Mouse (Mus musculus) hindbrain, embryonic 15.5 days (tissue): Measurements from ENCODE around the gene Lyz2. TPM values are rescaled to one million over a fixed set of nuclear protein-coding genes. Genes with fewer than 3 reads are reported as not detected.
"Not testable (repeated sequence)": the region's sequence is repeated elsewhere in the genome, so short reads cannot be mapped to it uniquely, and the experiment has no call there.

ENCODE experiments used
- ATAC-seq: fragments of 200-750 bp; cut with Nextera tagmentation; 2 replicates; pipeline ENCODE4 v1.8.0; 2017; ENCODE audit warnings: low read depth, moderate number of reproducible peaks, moderate TSS enrichment; ENCODE audit not compliant: low FRiP score
- H3K27ac ChIP-seq: fragments of 300-500 bp; sonication (generic); replicated peaks from 2 replicates; pipeline ENCODE4 v1.5.1; 2015; ENCODE audit warnings: mild to moderate bottlenecking, inconsistent platforms
- H3K27me3 ChIP-seq: fragments of 300-500 bp; sonication (generic); 2 replicates; pipeline ENCODE4 v1.6.1; 2015; ENCODE audit warnings: control low read depth, inconsistent platforms
- H3K36me3 ChIP-seq: fragments of 300-500 bp; sonication (generic); 2 replicates; pipeline ENCODE4 v1.6.1; 2015; ENCODE audit warnings: control low read depth, inconsistent platforms
- H3K4me1 ChIP-seq: fragments of 300-500 bp; sonication (generic); replicated peaks from 2 replicates; pipeline ENCODE4 v1.6.1; 2015; ENCODE audit warnings: control low read depth, inconsistent platforms
- H3K4me2 ChIP-seq: fragments of 300-500 bp; sonication (generic); 2 replicates; pipeline ENCODE4 v1.6.1; 2015; ENCODE audit warnings: moderate library complexity, mild to moderate bottlenecking, inconsistent platforms
- H3K4me3 ChIP-seq: fragments of 300-500 bp; sonication (generic); 2 replicates; pipeline ENCODE4 v1.5.1; 2015; ENCODE audit warnings: mild to moderate bottlenecking, inconsistent platforms
- H3K9ac ChIP-seq: fragments of 300-500 bp; sonication (generic); 2 replicates; pipeline ENCODE4 v1.6.1; 2015; ENCODE audit warnings: inconsistent platforms
- H3K9me3 ChIP-seq: fragments of 300-500 bp; sonication (generic); 2 replicates; pipeline ENCODE4 v1.6.1; 2016; ENCODE audit warnings: control low read depth, inconsistent platforms
- WGBS: fragments of 180-500 bp; shearing (Covaris S2); methylation state at CpG from one replicate; pipeline ENCODE4 v1.1.7; 2015; 5-methylcytosine and 5-hydroxymethylcytosine counted together
- polyA plus RNA-seq: library from polyadenylated mRNA; unstranded; fragments of >200 nt; fragmentation: Nextera tagmentation; extraction: Ambion mirVana; gene quantifications from 2 replicates; pipeline ENCODE4 v1.2.1, GENCODE M21; 2015

Gene Lyz2
- polyA plus RNA-seq, 1 experiment from 2014 or later, result 28.0 TPM

DNA sequence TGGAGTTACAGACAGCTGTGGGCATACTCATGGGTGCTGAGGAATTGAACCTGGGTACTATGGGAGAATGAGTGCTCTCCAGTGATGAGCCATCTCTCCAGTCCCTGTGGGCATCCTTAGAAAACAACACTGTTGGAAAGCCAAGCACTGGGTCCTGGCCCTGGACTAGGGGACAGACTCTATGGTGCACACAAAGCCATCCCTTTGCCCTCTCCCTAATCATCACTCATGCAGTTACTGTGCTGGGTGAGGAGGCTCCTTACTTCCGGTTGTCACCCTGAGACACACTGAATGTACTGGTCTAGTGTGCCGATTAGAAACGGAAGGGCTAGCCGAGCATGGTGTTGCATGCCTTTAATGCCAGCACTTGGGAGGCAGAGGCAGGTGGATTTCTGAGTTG lies 1.1 kb upstream of the Lyz2 start:
- not testable (repeated sequence) for H3K4me1 ChIP-seq, H3K4me2 ChIP-seq, H3K36me3 ChIP-seq, H3K9ac ChIP-seq, H3K4me3 ChIP-seq, H3K27me3 ChIP-seq, H3K27ac ChIP-seq, H3K9me3 ChIP-seq, ATAC-seq
- 87% methylated on average over 4 of the region's 4 CpGs for WGBS

DNA sequence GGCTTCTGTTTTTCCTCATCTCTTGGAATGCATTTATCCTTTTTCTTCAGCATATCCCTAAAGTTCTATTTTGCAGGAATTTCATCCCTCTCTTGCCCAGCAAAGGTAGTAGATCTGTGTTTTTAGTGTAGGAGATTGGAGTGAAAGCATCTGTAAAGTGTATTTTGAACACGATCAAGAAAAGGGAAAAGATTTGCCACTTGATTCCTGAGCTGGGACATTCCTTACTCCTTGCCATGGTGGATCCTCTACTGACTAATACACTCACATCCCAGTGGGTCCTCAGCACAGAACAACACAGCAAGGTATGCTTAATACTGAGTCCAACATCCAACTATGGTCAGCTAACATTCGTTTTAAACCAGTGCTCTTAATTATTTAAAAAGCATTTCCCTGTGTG lies 430 bp upstream of the Lyz2 start:
- H3K4me3 ChIP-seq, result no peak overlapping the region
- no peaks in the 10 kb centered on the region for H3K9me3 ChIP-seq
- WGBS, result 88% methylated on average over 2 of the region's 2 CpGs
- no peaks in the 10 kb centered on the region for H3K27me3 ChIP-seq
- H3K4me1 ChIP-seq, result no peaks in the 10 kb centered on the region
- H3K27ac ChIP-seq, result no peak overlapping the region
- H3K36me3 ChIP-seq, result no peaks in the 10 kb centered on the region
- no peak overlapping the region for H3K4me2 ChIP-seq
- no peak overlapping the region for H3K9ac ChIP-seq
- no peak for ATAC-seq

DNA sequence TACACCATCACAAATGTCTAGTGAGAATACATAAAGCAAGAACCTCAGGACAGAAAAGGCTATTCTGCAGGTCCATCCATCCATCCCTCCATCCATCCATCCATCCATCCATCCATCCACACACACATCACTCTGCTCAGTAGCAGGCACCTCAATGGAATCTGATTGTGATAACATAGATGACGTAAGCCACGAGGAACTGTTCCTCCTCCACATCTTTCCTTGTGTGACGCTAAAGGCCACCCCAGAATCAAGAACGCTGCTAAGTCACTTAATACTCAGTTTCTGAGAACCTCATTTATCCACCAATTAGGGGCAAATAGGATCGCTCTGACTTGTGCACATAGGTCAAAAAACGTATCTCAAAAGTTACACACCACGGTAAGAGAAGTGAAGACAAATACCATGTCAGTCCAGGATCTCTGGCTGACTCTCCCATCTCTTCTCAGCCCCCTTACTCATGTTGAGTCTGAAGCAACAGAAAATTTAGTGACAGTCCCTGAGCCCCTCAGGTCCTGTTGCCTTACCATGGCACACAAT lies 670 bp downstream of the Lyz2 start:
- no peak overlapping the region for H3K4me2 ChIP-seq
- no peaks in the 10 kb centered on the region for H3K36me3 ChIP-seq
- H3K9me3 ChIP-seq, result no peaks in the 10 kb centered on the region
- no peak overlapping the region for H3K9ac ChIP-seq
- WGBS, result 91% methylated on average over 7 of the region's 7 CpGs
- ATAC-seq, result no peak
- no peak overlapping the region for H3K27ac ChIP-seq
- H3K27me3 ChIP-seq, result no peaks in the 10 kb centered on the region
- H3K4me3 ChIP-seq, result no peak overlapping the region
- no peaks in the 10 kb centered on the region for H3K4me1 ChIP-seq

DNA sequence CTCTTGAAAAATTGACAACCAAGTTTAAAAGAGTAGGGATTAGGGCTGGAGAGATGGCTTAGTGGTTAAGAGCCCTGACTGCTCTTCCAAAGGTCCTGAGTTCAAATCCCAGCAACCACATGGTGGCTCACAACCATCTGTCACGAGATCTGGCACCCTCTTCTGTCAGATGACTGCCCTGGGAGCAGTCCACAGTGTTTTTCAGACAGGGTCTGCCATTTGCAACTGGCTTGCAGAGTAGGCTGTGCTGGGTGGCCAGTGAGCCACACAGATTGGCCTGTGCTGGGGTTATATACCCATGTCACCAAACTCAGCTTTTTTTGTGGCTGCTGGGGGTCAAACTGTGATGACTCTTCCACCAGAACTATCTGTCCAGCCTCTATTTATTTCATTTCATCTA lies 2.1 kb downstream of the Lyz2 start:
- Histone ChIP-seq H3K9me3 (no peaks in the 10 kb centered on the region), H3K27ac (no peak overlapping the region), H3K4me1 (no peaks in the 10 kb centered on the region), H3K4me3 (no peak overlapping the region), H3K9ac (no peak overlapping the region), H3K4me2 (no peak overlapping the region), H3K27me3 (no peaks in the 10 kb centered on the region), H3K36me3 (no peaks in the 10 kb centered on the region)
- no peak for ATAC-seq
- 65% methylated on average over 1 of the region's 1 CpGs for WGBS

DNA sequence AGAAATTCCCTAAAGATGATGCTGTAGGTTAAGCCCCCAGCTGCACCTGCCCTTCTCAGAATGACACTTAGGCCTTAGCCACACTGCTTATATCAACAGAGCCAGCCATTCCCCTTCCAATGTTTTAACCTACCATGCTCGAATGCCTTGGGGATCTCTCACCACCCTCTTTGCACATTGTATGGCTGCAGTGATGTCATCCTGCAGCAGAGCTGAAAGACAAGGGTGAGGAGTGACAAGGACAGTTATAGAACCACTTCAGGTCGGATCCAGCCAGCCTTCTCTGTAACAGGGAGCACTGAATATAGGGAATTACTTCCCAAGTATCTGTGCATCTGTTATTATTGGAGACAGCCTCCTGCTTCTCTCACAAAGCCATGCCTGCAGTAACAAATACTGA lies 3.6 kb downstream of the Lyz2 start:
- not testable (repeated sequence) for H3K9me3 ChIP-seq, ATAC-seq, H3K27ac ChIP-seq, H3K4me2 ChIP-seq, H3K9ac ChIP-seq, H3K36me3 ChIP-seq, H3K4me1 ChIP-seq, H3K27me3 ChIP-seq, H3K4me3 ChIP-seq
- WGBS, result 57% methylated on average over 2 of the region's 2 CpGs

DNA sequence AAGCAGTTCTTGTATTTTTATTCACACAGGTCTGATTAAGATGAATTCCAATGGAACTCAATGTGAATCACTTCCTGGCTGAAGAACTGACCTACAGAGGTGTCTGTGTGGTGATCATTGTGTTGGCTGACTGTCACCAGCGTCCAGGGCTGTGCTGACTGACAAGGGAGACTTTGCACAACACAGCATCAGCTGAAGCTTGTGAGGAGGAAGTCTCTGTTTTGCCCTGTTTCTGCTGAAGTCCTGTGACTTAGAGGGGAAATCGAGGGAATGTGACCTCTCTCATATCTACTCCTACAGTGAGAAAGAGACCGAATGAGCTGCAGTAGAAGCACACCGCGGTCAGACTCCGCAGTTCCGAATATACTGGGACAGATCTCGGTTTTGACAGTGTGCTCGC lies 4.3 kb downstream of the Lyz2 start:
- not testable (repeated sequence) for H3K27me3 ChIP-seq, H3K4me2 ChIP-seq, H3K9ac ChIP-seq, H3K9me3 ChIP-seq, ATAC-seq, H3K4me1 ChIP-seq, H3K27ac ChIP-seq, H3K4me3 ChIP-seq, H3K36me3 ChIP-seq
- WGBS, result 82% methylated on average over 9 of the region's 9 CpGs

DNA sequence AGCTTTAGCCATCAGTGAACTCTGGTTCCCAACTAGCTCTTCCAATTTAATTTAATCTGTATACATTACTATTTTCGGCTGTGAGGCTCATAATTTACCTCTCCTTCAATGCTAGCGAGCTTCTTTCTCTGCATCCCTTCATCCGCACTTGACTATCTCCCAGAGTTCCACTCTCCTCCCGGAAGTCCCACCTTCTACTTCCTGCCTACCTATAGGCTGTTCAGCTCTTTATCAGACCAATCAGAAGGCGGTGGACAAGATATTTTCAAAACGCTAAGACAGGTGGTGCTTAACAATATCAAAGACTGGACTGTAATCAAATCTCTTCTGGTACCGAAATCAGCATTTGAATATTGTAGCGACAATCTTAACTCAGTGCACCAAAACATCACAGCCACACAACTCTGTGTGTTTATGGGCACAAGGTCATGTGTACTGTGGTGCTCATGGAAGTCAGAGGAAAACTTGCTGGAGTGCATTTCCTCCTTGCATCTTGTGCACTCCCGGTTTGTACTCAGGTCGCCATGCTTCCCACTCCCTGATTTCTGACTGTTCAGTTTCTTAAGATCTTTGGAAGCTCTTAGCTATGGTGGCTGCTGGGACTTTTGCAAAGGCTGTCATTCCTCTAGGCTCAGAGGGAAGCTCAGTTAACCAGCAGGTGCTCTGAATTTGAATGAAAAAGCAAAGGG lies 6.3 kb downstream of the Lyz2 start:
- no peaks in the 10 kb centered on the region for H3K36me3 ChIP-seq
- no peak overlapping the region for H3K27ac ChIP-seq
- H3K9me3 ChIP-seq, result no peaks in the 10 kb centered on the region
- H3K4me2 ChIP-seq, result no peak overlapping the region
- H3K27me3 ChIP-seq, result no peaks in the 10 kb centered on the region
- no peaks in the 10 kb centered on the region for H3K4me1 ChIP-seq
- no peak overlapping the region for H3K4me3 ChIP-seq
- no peak for ATAC-seq
- H3K9ac ChIP-seq, result no peak overlapping the region
- 83% methylated on average over 10 of the region's 10 CpGs for WGBS

DNA sequence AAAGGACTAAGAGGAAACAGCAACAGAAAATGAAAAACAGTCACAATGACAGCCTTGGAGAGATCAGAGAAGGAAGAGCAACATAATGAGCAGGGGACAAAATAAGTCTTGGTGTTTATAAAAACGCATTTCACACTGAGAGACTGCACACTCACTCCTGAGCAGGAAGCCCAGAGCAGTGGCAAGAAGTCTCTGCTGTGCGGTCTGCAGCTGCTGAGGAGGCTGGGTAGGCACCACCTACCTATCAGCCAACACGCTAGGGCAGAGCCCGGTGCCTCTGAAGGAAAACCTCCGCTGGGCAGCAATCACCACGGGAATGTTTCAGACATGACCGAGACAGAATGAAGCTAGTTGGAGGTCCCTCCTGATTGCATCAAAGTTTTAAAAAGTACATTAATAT lies 7.5 kb downstream of the Lyz2 start:
- not testable (repeated sequence) for H3K9me3 ChIP-seq, H3K4me3 ChIP-seq, H3K4me1 ChIP-seq, H3K4me2 ChIP-seq, H3K27ac ChIP-seq, H3K36me3 ChIP-seq, H3K9ac ChIP-seq, ATAC-seq, H3K27me3 ChIP-seq
- WGBS, result 90% methylated on average over 4 of the region's 7 CpGs

DNA sequence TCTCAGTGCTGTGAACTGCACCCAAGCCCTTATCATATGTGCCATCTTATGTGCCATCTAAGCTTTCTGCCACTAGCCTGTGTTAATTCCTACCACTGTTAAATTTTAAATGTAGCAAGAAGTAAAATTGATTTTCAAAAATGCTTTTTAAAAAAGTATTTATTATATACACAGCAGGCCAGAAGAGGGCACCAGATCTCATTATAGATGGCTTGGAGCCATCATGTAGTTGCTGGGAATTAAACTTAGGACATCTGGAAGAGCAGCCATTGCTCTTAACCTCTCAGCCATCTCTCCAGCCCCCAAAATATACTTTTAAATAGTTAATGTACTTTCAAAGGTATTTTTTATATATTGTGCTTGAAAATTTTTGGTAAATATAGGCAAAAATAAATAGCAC lies 10.1 kb downstream of the Lyz2 start:
- H3K9ac ChIP-seq, result no peak overlapping the region
- no peak overlapping the region for H3K4me3 ChIP-seq
- no peaks in the 10 kb centered on the region for H3K36me3 ChIP-seq
- H3K4me1 ChIP-seq, result no peaks in the 10 kb centered on the region
- no peaks in the 10 kb centered on the region for H3K9me3 ChIP-seq
- ATAC-seq, result no peak
- no peak overlapping the region for H3K27ac ChIP-seq
- no peaks in the 10 kb centered on the region for H3K27me3 ChIP-seq
- H3K4me2 ChIP-seq, result no peak overlapping the region

DNA sequence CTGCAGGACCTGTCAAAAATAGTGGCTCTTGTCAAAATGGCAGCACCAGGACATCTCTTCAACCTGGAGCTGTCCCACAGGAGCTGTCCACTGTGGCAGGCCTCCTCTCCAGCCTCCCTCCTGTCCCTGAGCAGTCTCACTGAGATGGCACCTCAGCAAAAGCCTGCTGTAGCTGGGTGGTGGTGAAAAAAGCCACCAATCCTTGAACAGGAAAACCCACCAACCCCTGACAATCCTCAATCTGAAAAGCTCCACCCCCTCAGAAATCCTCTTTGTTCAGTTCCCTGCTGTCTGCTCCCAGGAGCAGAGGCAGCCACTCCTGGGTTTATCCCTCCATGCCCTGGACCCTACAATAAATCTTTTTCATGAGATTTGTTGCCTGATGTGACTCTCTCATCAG lies 22.3 kb downstream of the Lyz2 start:
- Histone ChIP-seq H3K9me3 (no peaks in the 10 kb centered on the region), H3K27ac (peak overlapping the region; percentile 23; the same call in 1 of the 2 replicates), H3K9ac (no peak overlapping the region), H3K36me3 (no peaks in the 10 kb centered on the region), H3K4me2 (no peak overlapping the region), H3K27me3 (no peaks in the 10 kb centered on the region), H3K4me3 (no peak overlapping the region), H3K4me1 (no peaks in the 10 kb centered on the region)
- no peak for ATAC-seq

DNA sequence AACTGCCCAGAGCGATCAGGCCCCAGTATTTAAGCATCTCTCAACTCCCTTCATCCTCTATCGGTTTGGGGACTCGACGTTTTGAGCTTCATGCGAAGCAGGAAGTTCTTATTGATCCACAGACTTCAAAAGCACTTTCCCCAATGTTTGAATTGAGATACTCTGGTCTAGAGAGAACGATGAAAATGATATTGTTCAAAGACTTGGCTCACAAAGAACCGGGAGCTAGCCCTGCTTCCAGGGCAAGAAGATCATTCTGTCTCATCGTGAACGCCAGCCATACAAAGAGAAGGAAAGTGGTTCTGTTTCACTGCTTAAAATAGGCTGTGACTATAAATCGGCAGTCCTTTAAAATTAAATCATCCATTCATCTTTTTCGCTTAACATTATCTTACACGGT lies 43.5 kb downstream of the Lyz2 start, which contains the start of gene 9530003J23Rik:
9530003J23Rik (minus strand) TSS at position 101 of the 400 bp plus-strand sequence.
- no peak for ATAC-seq
- 89% methylated on average over 12 of the region's 12 CpGs for WGBS
- H3K36me3 ChIP-seq, result no peaks in the 10 kb centered on the region

DNA sequence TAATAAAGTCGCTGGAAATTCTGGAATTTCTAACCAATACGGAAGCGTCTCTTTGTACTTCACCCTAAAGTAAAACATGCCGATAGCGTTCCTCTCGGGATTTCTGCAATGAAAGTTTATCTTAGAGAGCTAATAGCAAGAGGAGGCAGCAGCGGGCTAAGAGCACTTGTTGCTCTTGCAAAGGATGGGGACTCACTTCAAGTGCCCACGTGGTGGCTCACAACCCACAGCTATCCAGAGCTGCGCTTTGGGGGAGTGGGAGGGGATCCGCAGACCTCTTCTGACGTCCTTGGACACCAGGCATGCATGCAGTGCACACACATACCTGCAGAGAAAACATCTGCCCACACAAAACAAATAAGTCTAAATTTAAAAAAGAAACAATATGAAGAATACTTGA lies 46.3 kb downstream of the Lyz2 start:
- no peaks in the 10 kb centered on the region for H3K36me3 ChIP-seq
- no peak for ATAC-seq
- WGBS, result 59% methylated on average over 11 of the region's 11 CpGs
- H3K4me3 ChIP-seq, result no peak overlapping the region
- no peaks in the 10 kb centered on the region for H3K9me3 ChIP-seq
- H3K4me2 ChIP-seq, result no peak overlapping the region
- no peak overlapping the region for H3K27ac ChIP-seq
- no peaks in the 10 kb centered on the region for H3K4me1 ChIP-seq
- no peak overlapping the region for H3K9ac ChIP-seq
- no peaks in the 10 kb centered on the region for H3K27me3 ChIP-seq

More for the DNA sequence above, 43.5 kb downstream of the Lyz2 start, which contains the start of gene 9530003J23Rik:
- H3K4me2 ChIP-seq, result no peak within 1 kb of the TSS
- H3K27ac ChIP-seq, result no peak within 1 kb of the TSS
- no peaks in the 10 kb centered on the region for H3K27me3 ChIP-seq
- H3K9me3 ChIP-seq, result no peaks in the 10 kb centered on the region
- no peak within 1 kb of the TSS for H3K4me3 ChIP-seq
- no peak within 1 kb of the TSS for H3K9ac ChIP-seq
- H3K4me1 ChIP-seq, result no peaks in the 10 kb centered on the region

DNA sequence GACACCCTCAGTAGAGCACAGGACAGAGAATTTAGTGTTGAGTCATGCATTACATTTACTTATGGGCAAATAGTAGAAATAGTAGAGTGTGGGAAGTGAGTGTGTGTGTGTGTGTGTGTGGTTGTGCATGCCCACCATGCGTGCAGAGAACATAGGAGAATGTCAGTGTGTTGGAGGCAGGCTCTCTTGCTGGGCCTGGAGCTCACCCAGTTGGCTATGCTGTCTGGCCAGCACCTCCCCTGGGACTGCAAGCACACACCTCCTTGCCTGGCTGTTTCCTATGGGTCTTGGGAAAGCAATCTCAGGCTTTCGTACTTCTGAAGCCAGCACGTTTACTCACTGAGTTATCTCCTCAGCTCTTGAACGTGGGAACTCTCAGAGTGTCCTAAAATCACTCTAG lies 47.3 kb downstream of the Lyz2 start:
- H3K9ac ChIP-seq, result no peak overlapping the region
- no peak overlapping the region for H3K4me2 ChIP-seq
- no peak overlapping the region for H3K4me3 ChIP-seq
- ATAC-seq, result no peak
- 83% methylated on average over 4 of the region's 4 CpGs for WGBS
- H3K9me3 ChIP-seq, result no peaks in the 10 kb centered on the region
- no peak overlapping the region for H3K27ac ChIP-seq
- no peaks in the 10 kb centered on the region for H3K4me1 ChIP-seq
- H3K27me3 ChIP-seq, result no peaks in the 10 kb centered on the region
- no peaks in the 10 kb centered on the region for H3K36me3 ChIP-seq
